Mouse (Mus musculus) limb, embryonic 14.5 days (tissue): ENCODE results near the gene Sbno2. TPM values are rescaled to one million over a fixed set of nuclear protein-coding genes. Genes with fewer than 3 reads are reported as not detected.

Experiments used
- ATAC-seq: fragments of 200-750 bp; cut with Nextera tagmentation; 2 replicates; pipeline ENCODE4 v1.8.0; 2017; ENCODE audit warnings: low read depth, moderate number of reproducible peaks, moderate TSS enrichment; ENCODE audit not compliant: low FRiP score
- DNase-seq: peaks from one replicate; pipeline ENCODE4 v3.0.0-alpha.2; 2015; ENCODE audit warnings: low spot score
- H3K27ac ChIP-seq: fragments of 300-500 bp; sonication (generic); replicated peaks from 2 replicates; pipeline ENCODE4 v1.5.1; 2014; ENCODE audit warnings: low read depth, mild to moderate bottlenecking, low read length, moderate library complexity, mixed read lengths
- H3K27me3 ChIP-seq: fragments of 300-500 bp; sonication (generic); 2 replicates; pipeline ENCODE4 v1.6.1; 2014; ENCODE audit warnings: low read length, mixed read lengths; ENCODE audit not compliant: control insufficient read depth, insufficient read depth
- H3K36me3 ChIP-seq: fragments of 300-500 bp; sonication (generic); 2 replicates; pipeline ENCODE4 v1.6.1; 2014; ENCODE audit warnings: mild to moderate bottlenecking, low read length, moderate library complexity, mixed read lengths; ENCODE audit not compliant: control insufficient read depth, insufficient read depth
- H3K4me1 ChIP-seq: fragments of 300-500 bp; sonication (generic); 2 replicates; pipeline ENCODE4 v1.6.1; 2014; ENCODE audit warnings: antibody characterized with exemption, low read length, mixed read lengths; ENCODE audit not compliant: control insufficient read depth, insufficient read depth
- H3K4me2 ChIP-seq: fragments of 300-500 bp; sonication (generic); replicated peaks from 2 replicates; pipeline ENCODE4 v1.6.1; 2014; ENCODE audit warnings: low read depth, mild to moderate bottlenecking, low read length, moderate library complexity; ENCODE audit not compliant: severe bottlenecking
- H3K4me3 ChIP-seq: fragments of 300-500 bp; sonication (generic); replicated peaks from 2 replicates; pipeline ENCODE4 v1.5.1; 2014; ENCODE audit warnings: low read length
- H3K9ac ChIP-seq: fragments of 300-500 bp; sonication (generic); 2 replicates; pipeline ENCODE4 v1.6.1; 2014; ENCODE audit warnings: mild to moderate bottlenecking, low read depth, low read length, moderate library complexity; ENCODE audit not compliant: severe bottlenecking
- H3K9me3 ChIP-seq: fragments of 300-500 bp; sonication (generic); 2 replicates; pipeline ENCODE4 v1.6.1; 2016; ENCODE audit warnings: low read length; ENCODE audit not compliant: control insufficient read depth
- POLR2A ChIP-seq: fragments of 200-500 bp; IDR thresholded peaks from 2 replicates; pipeline ENCODE4 v1.8.0; 2012; ENCODE audit warnings: inconsistent platforms, mild to moderate bottlenecking, moderate library complexity, borderline replicate concordance; ENCODE audit not compliant: insufficient read depth, insufficient read length; ENCODE audit errors: extremely low read depth
- WGBS: fragments of 180-500 bp; shearing (Covaris S2); extraction: QIAGEN DNeasy Blood & Tissue Kit; methylation state at CpG from one replicate; pipeline ENCODE4 v1.1.7; 2014; 5-methylcytosine and 5-hydroxymethylcytosine counted together
- polyA plus RNA-seq, 2 experiments: library from polyadenylated mRNA; depleted of rRNA in 1 of 2; stranded (reverse) in 1 of 2; unstranded in 1 of 2; fragments of >200 nt; fragmentation: Nextera tagmentation in 1 of 2; extraction: Ambion mirVana in 1 of 2; gene quantifications; 2 replicates each; pipeline versions ENCODE4 v1.2.1 to v1.2.3; 2012 to 2014

Gene Sbno2
- polyA plus RNA-seq, 2 experiments, result 16.8 to 24.9 TPM

DNA sequence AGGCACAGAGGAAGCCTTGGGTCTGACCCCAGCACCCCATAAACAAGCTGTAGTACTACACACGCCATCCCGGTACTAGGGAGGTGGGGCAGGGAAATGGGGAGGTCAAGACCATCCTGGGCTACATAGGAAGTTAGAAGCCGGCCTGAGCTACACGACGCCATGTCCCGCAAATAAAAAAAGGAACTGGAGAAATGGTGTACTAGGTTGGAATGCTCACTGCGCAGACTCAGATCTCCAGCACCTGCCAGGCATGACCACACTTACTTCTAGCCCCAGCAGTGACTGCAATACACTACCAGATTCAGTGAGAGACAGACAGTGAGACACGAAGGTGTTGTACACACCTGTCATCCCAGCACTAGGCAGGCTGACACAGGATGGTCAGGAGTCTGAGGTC is 17.9 kb downstream of the Sbno2 start:
- Histone ChIP-seq H3K27ac (no peak overlapping the region), H3K4me3 (no peak overlapping the region), H3K4me1 (no peaks in the 10 kb centered on the region), H3K27me3 (no peaks in the 10 kb centered on the region), H3K4me2 (no peak overlapping the region), H3K9me3 (no peaks in the 10 kb centered on the region), H3K36me3 (peaks cover 21% of the 10 kb centered on the region), H3K9ac (0 out of 2 replicates have a peak overlapping the region, but pooled peaks have one; percentile 16)
- DNase-seq (no peak), ATAC-seq (no peak)
- TF ChIP-seq POLR2A, result no peak
- 85% methylated on average over 8 of the region's 8 CpGs for WGBS

DNA sequence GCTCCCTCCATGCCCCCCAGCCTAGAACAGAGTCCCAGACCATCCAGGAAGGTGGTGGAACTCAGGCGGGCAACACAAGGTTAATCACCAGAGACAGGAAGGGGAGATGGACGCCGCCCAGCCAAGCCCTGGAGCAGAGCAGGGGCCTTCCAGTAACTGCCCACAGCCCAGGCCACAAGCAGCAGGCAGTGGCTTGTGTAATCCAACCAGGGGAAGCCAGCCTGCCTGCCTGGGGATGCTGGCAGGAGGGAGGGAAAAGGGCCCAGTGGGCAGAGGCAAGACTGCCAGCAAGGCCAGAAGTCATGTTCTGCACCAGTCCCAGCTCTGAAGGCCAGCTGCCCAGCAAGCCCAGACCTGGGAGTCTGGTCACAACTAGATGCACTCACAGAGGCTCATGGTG is 18.5 kb downstream of the Sbno2 start:
- Histone ChIP-seq H3K27me3 (no peaks in the 10 kb centered on the region), H3K27ac (no peak overlapping the region), H3K36me3 (peaks cover 27% of the 10 kb centered on the region), H3K9me3 (no peaks in the 10 kb centered on the region), H3K9ac (peak overlapping the region; percentile 16; the same call in 1 of the 2 replicates), H3K4me2 (no peak overlapping the region), H3K4me1 (no peaks in the 10 kb centered on the region), H3K4me3 (no peak overlapping the region)
- no peak for TF ChIP-seq POLR2A
- ATAC-seq (no peak), DNase-seq (no peak)
- 74% methylated on average over 3 of the region's 3 CpGs for WGBS

DNA sequence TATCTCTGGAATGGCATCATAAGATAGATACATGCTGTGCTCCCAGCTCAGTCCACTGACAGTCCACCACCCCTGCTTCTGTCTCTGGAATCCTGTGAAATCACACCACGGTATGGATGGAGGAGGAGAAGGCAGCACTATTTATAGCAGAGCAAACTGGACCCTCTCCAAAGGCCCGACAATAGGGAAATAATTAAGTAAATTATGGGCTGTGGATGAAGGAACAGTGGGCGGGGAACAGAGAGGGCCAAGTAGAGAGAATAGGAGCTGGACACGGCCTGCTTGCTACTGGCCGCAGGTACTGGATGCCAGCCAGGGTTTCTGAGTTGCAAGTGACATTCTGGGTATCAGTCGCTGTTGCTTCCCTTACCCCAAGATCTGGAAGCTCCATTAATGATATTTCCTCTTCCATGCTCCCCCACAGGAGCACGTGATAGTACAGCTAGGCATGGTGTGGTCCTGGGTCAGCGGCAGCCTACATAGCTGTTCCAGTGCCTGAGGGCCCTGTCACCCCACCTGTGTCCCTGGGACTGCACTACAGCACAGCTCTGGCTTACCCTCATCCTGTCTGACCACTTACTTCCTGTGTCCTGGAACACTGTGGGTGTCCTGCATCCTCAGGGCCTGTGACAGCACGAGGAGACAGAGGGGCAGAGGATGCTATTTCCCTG is 20.4 kb downstream of the Sbno2 start:
- H3K9ac ChIP-seq, result no peak overlapping the region
- no peak overlapping the region for H3K4me3 ChIP-seq
- H3K4me1 ChIP-seq, result no peaks in the 10 kb centered on the region
- no peak overlapping the region for H3K27ac ChIP-seq
- 73% methylated on average over 9 of the region's 9 CpGs for WGBS
- H3K9me3 ChIP-seq, result no peaks in the 10 kb centered on the region
- ATAC-seq (no peak), DNase-seq (no peak)
- no peak overlapping the region for H3K4me2 ChIP-seq
- peaks cover 40% of the 10 kb centered on the region for H3K36me3 ChIP-seq
- TF ChIP-seq POLR2A, result no peak
- no peaks in the 10 kb centered on the region for H3K27me3 ChIP-seq

DNA sequence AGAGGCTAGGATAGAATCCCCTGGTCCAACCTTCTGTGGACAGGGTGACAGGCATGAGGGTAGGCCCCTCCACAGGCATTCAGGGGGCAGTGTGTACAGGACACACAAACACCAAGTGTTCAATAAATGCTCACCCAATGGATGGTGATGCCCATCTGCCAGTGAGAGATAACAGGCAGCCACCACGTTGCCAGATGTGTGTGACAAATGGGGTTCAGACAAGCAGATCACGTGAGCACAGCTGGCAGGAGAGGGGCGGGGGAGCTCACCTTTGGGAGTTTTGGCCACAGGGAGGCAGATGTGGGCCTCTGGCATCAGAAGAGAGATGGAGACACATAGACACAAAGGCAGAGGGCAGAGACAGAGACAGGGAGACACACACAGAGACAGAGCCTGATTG is 24.3 kb downstream of the Sbno2 start:
- 85% methylated on average over 3 of the region's 3 CpGs for WGBS

DNA sequence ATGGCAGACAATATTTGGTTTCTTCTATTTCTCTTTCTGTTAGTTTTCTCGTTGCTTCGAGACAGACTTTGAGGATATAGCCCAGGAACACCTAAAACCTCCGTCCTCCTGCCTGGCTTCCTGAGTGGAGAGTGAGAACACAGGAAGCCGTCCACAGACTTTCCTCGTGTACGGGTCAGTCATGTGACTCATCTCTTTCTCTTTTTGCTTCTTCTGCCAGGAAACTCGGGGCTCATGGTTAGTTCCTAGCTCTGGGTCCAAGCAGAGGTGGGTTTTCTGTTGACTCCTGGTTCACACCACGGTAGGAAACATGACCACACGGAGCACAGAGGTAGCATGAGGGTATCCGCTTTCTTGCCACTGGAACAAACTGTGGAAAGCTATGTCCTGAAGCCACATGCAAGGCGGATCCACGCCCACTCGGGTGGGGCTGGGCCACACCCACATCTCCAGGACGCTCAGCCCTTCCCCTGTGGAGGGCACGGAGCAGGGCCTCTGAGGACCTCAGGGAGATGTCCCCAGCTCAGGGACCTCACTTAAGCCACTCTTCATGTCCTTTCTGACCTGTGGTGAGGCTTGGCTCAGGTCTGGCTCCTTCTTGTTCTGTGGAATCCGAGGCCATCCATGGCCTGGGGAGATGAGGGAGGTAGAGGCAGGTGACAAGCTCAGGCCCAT is 24.8 kb downstream of the Sbno2 start:
- Histone ChIP-seq H3K9ac (no peak overlapping the region), H3K27ac (no peak overlapping the region), H3K4me3 (no peak overlapping the region), H3K9me3 (no peaks in the 10 kb centered on the region), H3K36me3 (peaks cover 55% of the 10 kb centered on the region), H3K4me2 (no peak overlapping the region), H3K4me1 (no peaks in the 10 kb centered on the region), H3K27me3 (no peaks in the 10 kb centered on the region)
- no peak for DNase-seq
- 85% methylated on average over 15 of the region's 16 CpGs for WGBS
- ATAC-seq, result no peak
- no peak for TF ChIP-seq POLR2A

More for the DNA sequence above, 24.3 kb downstream of the Sbno2 start:
- H3K4me1 ChIP-seq, result no peaks in the 10 kb centered on the region
- no peak overlapping the region for H3K4me3 ChIP-seq
- H3K27me3 ChIP-seq, result no peaks in the 10 kb centered on the region
- H3K4me2 ChIP-seq, result no peak overlapping the region
- no peak for TF ChIP-seq POLR2A
- H3K36me3 ChIP-seq, result peaks cover 55% of the 10 kb centered on the region
- DNase-seq, result no peak
- H3K9ac ChIP-seq, result no peak overlapping the region
- no peak for ATAC-seq
- H3K27ac ChIP-seq, result no peak overlapping the region
- no peaks in the 10 kb centered on the region for H3K9me3 ChIP-seq
